In genomic region chr7:16895511-16895910, GRCm38 (mm10) we compare ENCODE assay signal across 9 mouse cellular contexts. TPM values are rescaled to one million over a fixed set of nuclear protein-coding genes. Genes with fewer than 3 reads are reported as not detected.
DNase-seq lines count a peak whose midpoint lies in the region; ATAC-seq and TF ChIP-seq lines count a peak whose summit lies in the region.
"Had no signal": no experiment of that assay in that cellular context is flagged by ENCODE, and none has a peak within 500 bp of the region (broad histone marks: within the 10 kb centered on the region; RNA-seq: fewer than 3 reads in every experiment).

No protein-coding gene starts in this region.

- H3K4me2 ChIP-seq in kidney, embryonic 16.5 days (replicated peaks; ENCODE audit: low read depth, low read length): peak overlapping the region; percentile 59
- peak overlapping the region; percentile 58 for H3K4me2 ChIP-seq in intestine, embryonic 16.5 days (ENCODE audit: low read depth, low read length)
- H3K4me2 ChIP-seq in midbrain, postnatal 0 days (ENCODE audit: low read depth, low read length, poor library complexity, severe bottlenecking): peak overlapping the region; percentile 45

- no peak for TF ChIP-seq CTCF in midbrain, postnatal 0 days (IDR thresholded peaks at IDR 0.05)

- H3K27me3 ChIP-seq in kidney, embryonic 16.5 days (ENCODE audit: insufficient read depth, low read length): peaks cover 17% of the 10 kb centered on the region
- peaks cover 59% of the 10 kb centered on the region for H3K27me3 ChIP-seq in forebrain, embryonic 10.5 days (ENCODE audit: poor library complexity, severe bottlenecking)
- peaks cover 23% of the 10 kb centered on the region for H3K27me3 ChIP-seq in intestine, embryonic 16.5 days (replicated peaks; ENCODE audit: control insufficient read depth, insufficient read depth, low read length)
- H3K27me3 ChIP-seq in midbrain, postnatal 0 days (ENCODE audit: insufficient read depth, low read length): 0 out of 2 replicates have a peak, but pooled peaks cover 4% of the 10 kb centered on the region

- no peak for ATAC-seq in kidney, embryonic 16.5 days (ENCODE audit: low FRiP score, low TSS enrichment)
- ATAC-seq in intestine, embryonic 16.5 days: no peak
- ATAC-seq in midbrain, postnatal 0 days (ENCODE audit: low FRiP score): no peak

- no peaks in the 10 kb centered on the region for H3K36me3 ChIP-seq in kidney, embryonic 16.5 days (ENCODE audit: insufficient read depth, low read length)
- H3K36me3 ChIP-seq in forebrain, embryonic 10.5 days (replicated peaks): no peaks in the 10 kb centered on the region
- H3K36me3 ChIP-seq in intestine, embryonic 16.5 days (ENCODE audit: control insufficient read depth, insufficient read depth, low read length): no peaks in the 10 kb centered on the region
- no peaks in the 10 kb centered on the region for H3K36me3 ChIP-seq in midbrain, postnatal 0 days (ENCODE audit: insufficient read depth, low read length)

- no peak for DNase-seq in kidney, adult 18-20 months
- no peak for DNase-seq in forebrain, embryonic 10.5 days (ENCODE audit: extremely low spot score, low spot score)
- DNase-seq in midbrain, postnatal 0 days (ENCODE audit: low spot score): no peak
- DNase-seq in T-cell, adult 2 months (ENCODE audit: low spot score): no peak
- DNase-seq in urinary bladder, adult 2 months (ENCODE audit: low spot score): no peak
- DNase-seq in spleen, postnatal 36 days (ENCODE audit: low spot score in 2 of 2): no peak

- peak overlapping the region; percentile 58 for H3K9ac ChIP-seq in kidney, embryonic 16.5 days (replicated peaks; ENCODE audit: low read length)
- H3K9ac ChIP-seq in intestine, embryonic 16.5 days (ENCODE audit: low read depth, low read length): no peak overlapping the region
- no peak overlapping the region for H3K9ac ChIP-seq in midbrain, postnatal 0 days (replicated peaks; ENCODE audit: low read length, poor library complexity, severe bottlenecking)

- no peaks in the 10 kb centered on the region for H3K9me3 ChIP-seq in kidney, embryonic 16.5 days (ENCODE audit: low read length)
- no peaks in the 10 kb centered on the region; the same call in 1 of the 2 replicates for H3K9me3 ChIP-seq in forebrain, embryonic 10.5 days
- no peaks in the 10 kb centered on the region for H3K9me3 ChIP-seq in intestine, embryonic 16.5 days (ENCODE audit: control insufficient read depth, low read length)
- H3K9me3 ChIP-seq in midbrain, postnatal 0 days (ENCODE audit: low read length): no peaks in the 10 kb centered on the region

- no peak overlapping the region for H3K27ac ChIP-seq in kidney, embryonic 16.5 days (ENCODE audit: low read length)
- peak overlapping the region; percentile 65 for H3K27ac ChIP-seq in forebrain, embryonic 10.5 days
- H3K27ac ChIP-seq in intestine, embryonic 16.5 days (ENCODE audit: low read length): no peak overlapping the region
- no peak overlapping the region for H3K27ac ChIP-seq in midbrain, postnatal 0 days (ENCODE audit: low read depth, low read length)

- H3K4me1 ChIP-seq in kidney, embryonic 16.5 days (ENCODE audit: insufficient read depth, low read length): peaks cover 36% of the 10 kb centered on the region
- H3K4me1 ChIP-seq in forebrain, embryonic 10.5 days: peaks cover 60% of the 10 kb centered on the region
- H3K4me1 ChIP-seq in intestine, embryonic 16.5 days (ENCODE audit: control insufficient read depth, insufficient read depth, low read length): peaks cover 29% of the 10 kb centered on the region
- no peaks in the 10 kb centered on the region for H3K4me1 ChIP-seq in midbrain, postnatal 0 days (ENCODE audit: insufficient read depth, low read length)

- peak overlapping the region; percentile 24 for H3K4me3 ChIP-seq in kidney, embryonic 16.5 days (ENCODE audit: low read length)
- H3K4me3 ChIP-seq in forebrain, embryonic 10.5 days: peak overlapping the region; percentile 46
- H3K4me3 ChIP-seq in intestine, embryonic 16.5 days (ENCODE audit: low read length): no peak overlapping the region; the same call in 1 of the 2 replicates
- peak overlapping the region; percentile 18 for H3K4me3 ChIP-seq in midbrain, postnatal 0 days (ENCODE audit: low read depth, low read length)

- WGBS in kidney, embryonic 16.5 days: 24% methylated on average over 10 of the region's 10 CpGs
- 36% methylated on average over 10 of the region's 10 CpGs for WGBS in forebrain, embryonic 10.5 days
- WGBS in intestine, embryonic 16.5 days: 29% methylated on average over 10 of the region's 10 CpGs
- 27% methylated on average over 10 of the region's 10 CpGs for WGBS in midbrain, postnatal 0 days

RNA-seq across cellular contexts. Expression of gene Gng8, which starts 3.9 kb away (rescaled TPM):
- polyA plus RNA-seq in kidney, embryonic 16.5 days (2015; fragmentation: Nextera tagmentation; extraction: Ambion mirVana): 7.7 and 10.5 TPM in 2 replicates
- polyA plus RNA-seq in forebrain, embryonic 10.5 days (2016; fragmentation: Nextera tagmentation; extraction: Ambion mirVana): 5.5 and 6.6 TPM in 2 replicates
- polyA plus RNA-seq in intestine, embryonic 16.5 days (2015; fragmentation: Nextera tagmentation; extraction: Ambion mirVana): 7.8 and 9.2 TPM in 2 replicates
- total RNA-seq in midbrain, postnatal 0 days (2014; rRNA removed): 1.9 and 5.2 TPM in 2 replicates
- polyA plus RNA-seq in midbrain, postnatal 0 days (2015; fragmentation: Nextera tagmentation; extraction: Ambion mirVana): 12.3 and 15.9 TPM in 2 replicates
- 26.7 and 27.5 TPM in 2 replicates for polyA plus RNA-seq in urinary bladder, adult 2 months (2012; rRNA removed)

RNA-seq across cellular contexts. Expression of gene Ptgir, which starts 10.8 kb away (rescaled TPM):
- 1.9 and 2.6 TPM in 2 replicates for polyA plus RNA-seq in kidney, embryonic 16.5 days (2015; fragmentation: Nextera tagmentation; extraction: Ambion mirVana)
- polyA plus RNA-seq in forebrain, embryonic 10.5 days (2016; fragmentation: Nextera tagmentation; extraction: Ambion mirVana): 0.10 TPM in 2 replicates
- polyA plus RNA-seq in intestine, embryonic 16.5 days (2015; fragmentation: Nextera tagmentation; extraction: Ambion mirVana): 2.5 and 3.2 TPM in 2 replicates
- total RNA-seq in midbrain, postnatal 0 days (2014; rRNA removed): 0.11 and 0.14 TPM in 2 replicates
- polyA plus RNA-seq in midbrain, postnatal 0 days (2015; fragmentation: Nextera tagmentation; extraction: Ambion mirVana): 0.11 TPM in 1 of 2 replicates, not detected in the other
- 3.9 and 5.1 TPM in 2 replicates for polyA plus RNA-seq in urinary bladder, adult 2 months (2012; rRNA removed)
- total RNA-seq: layer of hippocampus, postnatal 10 days had no signal

RNA-seq across cellular contexts. Expression of gene Dact3, which starts 20.4 kb away (rescaled TPM):
- polyA plus RNA-seq in kidney, embryonic 16.5 days (2015; fragmentation: Nextera tagmentation; extraction: Ambion mirVana): 2.0 and 2.1 TPM in 2 replicates
- 1.9 and 2.2 TPM in 2 replicates for polyA plus RNA-seq in forebrain, embryonic 10.5 days (2016; fragmentation: Nextera tagmentation; extraction: Ambion mirVana)
- polyA plus RNA-seq in intestine, embryonic 16.5 days (2015; fragmentation: Nextera tagmentation; extraction: Ambion mirVana): 1.6 and 1.7 TPM in 2 replicates
- 86.0 and 107 TPM in 2 replicates for total RNA-seq in midbrain, postnatal 0 days (2014; rRNA removed)
- 7.5 and 7.7 TPM in 2 replicates for polyA plus RNA-seq in midbrain, postnatal 0 days (2015; fragmentation: Nextera tagmentation; extraction: Ambion mirVana)
- 61.5 and 82.9 TPM in 2 replicates for polyA plus RNA-seq in urinary bladder, adult 2 months (2012; rRNA removed)

RNA-seq across cellular contexts. Expression of gene Calm3, which starts 28.4 kb away (rescaled TPM):
- polyA plus RNA-seq in kidney, embryonic 16.5 days (2015; fragmentation: Nextera tagmentation; extraction: Ambion mirVana): 145 and 154 TPM in 2 replicates
- 156 and 163 TPM in 2 replicates for polyA plus RNA-seq in forebrain, embryonic 10.5 days (2016; fragmentation: Nextera tagmentation; extraction: Ambion mirVana)
- 163 and 171 TPM in 2 replicates for polyA plus RNA-seq in intestine, embryonic 16.5 days (2015; fragmentation: Nextera tagmentation; extraction: Ambion mirVana)
- total RNA-seq in midbrain, postnatal 0 days (2014; rRNA removed): 1,835 and 1,985 TPM in 2 replicates
- 467 and 471 TPM in 2 replicates for polyA plus RNA-seq in midbrain, postnatal 0 days (2015; fragmentation: Nextera tagmentation; extraction: Ambion mirVana)
- polyA plus RNA-seq in urinary bladder, adult 2 months (2012; rRNA removed): 182 and 223 TPM in 2 replicates

RNA-seq across cellular contexts. Expression of gene Pnmal2, which starts 49.0 kb away (rescaled TPM):
- 7.4 and 7.5 TPM in 2 replicates for polyA plus RNA-seq in kidney, embryonic 16.5 days (2015; fragmentation: Nextera tagmentation; extraction: Ambion mirVana)
- polyA plus RNA-seq in forebrain, embryonic 10.5 days (2016; fragmentation: Nextera tagmentation; extraction: Ambion mirVana): 4.3 and 6.8 TPM in 2 replicates
- 4.9 and 5.4 TPM in 2 replicates for polyA plus RNA-seq in intestine, embryonic 16.5 days (2015; fragmentation: Nextera tagmentation; extraction: Ambion mirVana)
- total RNA-seq in midbrain, postnatal 0 days (2014; rRNA removed): 155 and 174 TPM in 2 replicates
- 180 and 187 TPM in 2 replicates for polyA plus RNA-seq in midbrain, postnatal 0 days (2015; fragmentation: Nextera tagmentation; extraction: Ambion mirVana)
- polyA plus RNA-seq in urinary bladder, adult 2 months (2012; rRNA removed): 0.83 and 1.4 TPM in 2 replicates
